Mouse (Mus musculus) thymus, postnatal 36 days (tissue): ENCODE results near the gene Tprkb.
"Not testable (repeated sequence)": the region's sequence is repeated elsewhere in the genome, so short reads cannot be mapped to it uniquely, and the experiment has no call there.

Experiments used
- DNase-seq, 2 experiments: peaks; one replicate each; pipeline ENCODE4 v3.0.0; 2022; ENCODE audit warnings: mixed read lengths in 2 of 2

The Tprkb gene

DNA sequence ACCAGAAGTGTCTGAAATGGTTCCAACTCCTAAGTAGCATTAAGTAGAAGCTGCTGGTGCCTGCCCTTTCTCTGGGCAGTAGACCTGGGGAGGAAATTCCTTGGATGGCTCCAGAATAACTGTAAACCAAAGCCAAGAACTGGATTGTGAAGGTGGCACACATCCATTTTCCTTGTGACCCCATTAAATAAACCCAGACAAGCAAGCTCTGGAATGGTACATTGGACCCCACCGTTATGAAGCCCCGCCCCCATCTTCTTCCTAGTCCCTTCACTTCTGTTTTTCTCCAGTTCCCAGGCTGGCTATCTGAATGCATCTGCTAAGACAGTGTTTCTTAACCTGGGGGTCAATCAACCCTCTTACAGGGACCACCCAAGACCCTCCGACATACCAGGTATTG, at the start of gene Tprkb:
TSS of gene Tprkb (plus strand) at position 279 of the 400 bp plus-strand sequence.
- DNase-seq, result no peak

GRCm38 (mm10) chr6:85862565-85862964, 49.1 kb upstream of the Tprkb start:
- no peak for DNase-seq

GRCm38 (mm10) chr6:85863136-85863535, 48.5 kb upstream of the Tprkb start:
- no peak for DNase-seq

GRCm38 (mm10) chr6:85863840-85864239, 47.8 kb upstream of the Tprkb start:
- DNase-seq, result no peak

DNA sequence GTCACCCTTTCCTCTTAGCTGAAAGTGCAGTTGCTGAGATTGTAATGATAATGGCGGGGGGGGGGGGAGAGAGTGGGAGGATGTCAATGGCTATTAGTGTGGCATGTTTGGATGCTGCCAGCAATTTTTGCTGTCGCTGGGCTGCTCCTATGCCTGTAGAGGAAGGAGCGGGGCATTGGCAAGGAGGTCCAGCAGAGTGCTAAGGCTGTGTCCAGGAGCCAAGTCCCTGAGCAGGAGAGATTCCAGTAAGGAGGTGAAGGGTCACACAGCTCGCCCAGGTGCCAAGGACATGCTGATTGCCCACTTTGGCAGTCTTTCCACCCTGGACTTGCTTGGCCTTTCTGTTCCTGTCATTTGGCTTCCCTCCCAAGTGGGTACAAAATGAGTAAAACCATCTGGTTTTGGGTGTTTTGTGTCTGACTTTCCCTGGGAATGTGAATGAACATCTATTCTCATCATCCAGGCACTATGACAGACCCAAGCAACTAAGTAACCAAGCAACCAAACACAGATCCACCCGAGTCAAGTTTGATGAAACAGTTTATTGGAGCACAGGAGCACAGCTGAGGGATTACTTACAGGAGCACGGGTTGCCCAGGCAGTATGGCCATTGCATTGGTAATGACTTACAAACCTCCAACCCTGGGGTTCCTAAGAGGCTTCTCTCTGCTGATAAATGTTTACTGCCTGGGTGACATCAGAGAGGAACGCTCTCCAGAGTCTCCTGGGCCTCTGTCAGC, 46.6 kb upstream of the Tprkb start:
- DNase-seq, result not testable (repeated sequence)

DNA sequence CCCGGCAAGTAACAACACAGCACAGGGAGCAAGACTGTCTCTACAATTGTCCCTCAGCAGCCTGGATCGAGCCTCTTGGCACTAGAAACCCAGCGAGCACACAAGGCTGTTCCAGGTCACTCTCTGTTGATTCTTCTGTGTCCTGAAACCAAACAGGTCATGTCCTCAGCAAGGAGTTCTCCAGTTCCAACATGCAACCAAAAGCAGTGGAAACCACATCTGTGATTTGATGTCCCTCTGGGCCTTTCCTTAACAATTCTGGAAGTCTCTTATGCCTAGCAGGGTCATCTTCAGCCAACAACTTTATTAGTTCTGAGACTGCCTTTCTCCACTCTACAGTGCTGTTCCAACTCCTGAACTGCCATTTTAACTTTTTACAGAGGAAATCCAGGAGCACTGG, 45.5 kb upstream of the Tprkb start:
- not testable (repeated sequence) for DNase-seq

- not testable (repeated sequence) for DNase-seq
Measured at GRCm38 (mm10) chr6:85866995-85867394, 44.7 kb upstream of the Tprkb start.

DNA sequence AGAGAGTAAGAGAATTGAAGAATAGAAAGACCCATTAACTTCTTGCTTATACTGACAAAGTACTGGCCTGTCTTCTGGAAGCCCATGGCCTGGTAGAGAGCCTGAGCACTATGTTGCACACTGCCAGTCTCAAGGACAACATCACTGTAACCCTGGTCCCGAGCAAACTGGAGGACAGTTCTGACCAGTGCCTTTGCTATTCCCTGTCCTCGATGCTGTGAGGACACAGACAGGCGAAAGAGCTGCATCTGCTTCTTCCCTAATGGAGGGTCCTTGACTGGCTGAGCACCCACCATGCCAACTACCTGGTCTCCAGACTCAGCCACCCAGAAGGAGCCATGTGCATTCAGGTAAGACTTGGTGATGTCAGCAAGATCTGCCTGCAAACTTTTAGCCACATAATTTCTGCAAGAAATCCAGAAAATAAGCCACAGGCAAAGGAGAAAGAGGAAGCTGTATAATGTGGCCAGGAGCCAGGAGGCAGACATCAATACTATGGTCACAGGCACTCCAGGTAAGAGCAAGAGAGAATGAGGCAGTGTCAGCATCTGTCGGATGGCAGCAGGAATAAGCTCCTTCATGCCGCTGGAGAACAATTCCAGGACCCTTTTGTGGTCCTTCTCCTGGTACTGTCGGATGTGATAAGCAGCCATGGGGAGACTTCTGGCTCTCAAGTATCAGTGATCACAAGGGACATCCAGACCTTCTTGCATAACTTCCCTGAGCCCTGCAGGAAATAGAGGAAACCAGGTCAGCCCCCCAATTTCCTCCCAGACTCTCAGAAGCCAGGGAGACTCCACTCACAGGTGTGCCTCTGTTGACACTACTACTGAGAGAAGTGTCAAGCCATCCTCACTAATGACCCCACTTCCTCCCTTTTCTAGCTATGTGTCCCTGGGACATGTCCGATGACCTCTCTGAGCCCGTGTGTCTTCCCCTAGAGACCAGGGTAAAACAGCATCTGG, 43.7 kb upstream of the Tprkb start:
- DNase-seq, result no peak

GRCm38 (mm10) chr6:85869006-85869405, 42.7 kb upstream of the Tprkb start, which contains the start of gene Nat8f2:
Gene Nat8f2, minus strand, starts transcription at chr6:85869158.
- not testable (repeated sequence) for DNase-seq

- DNase-seq, result not testable (repeated sequence)
Measured at GRCm38 (mm10) chr6:85883246-85883645, 28.4 kb upstream of the Tprkb start.

DNA sequence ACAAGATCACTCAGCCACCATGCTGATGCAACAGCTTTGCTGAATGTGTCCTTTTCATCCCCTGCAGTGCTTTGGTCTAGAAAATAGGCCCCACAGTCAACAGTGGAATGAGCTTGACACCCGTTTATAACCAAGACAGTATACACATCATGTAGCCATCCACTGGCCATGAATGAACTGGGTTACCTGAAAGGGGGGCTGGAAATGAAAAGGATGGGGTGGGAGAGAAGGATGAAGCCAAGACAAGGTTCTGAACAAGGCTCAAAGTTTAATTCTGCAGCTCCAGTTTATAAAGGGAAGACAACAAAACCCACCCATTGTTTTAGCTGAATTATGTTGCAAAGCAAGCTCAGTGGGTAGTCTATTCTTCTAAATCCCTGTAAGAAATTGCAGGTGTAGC, 27.4 kb upstream of the Tprkb start:
- no peak for DNase-seq

DNA sequence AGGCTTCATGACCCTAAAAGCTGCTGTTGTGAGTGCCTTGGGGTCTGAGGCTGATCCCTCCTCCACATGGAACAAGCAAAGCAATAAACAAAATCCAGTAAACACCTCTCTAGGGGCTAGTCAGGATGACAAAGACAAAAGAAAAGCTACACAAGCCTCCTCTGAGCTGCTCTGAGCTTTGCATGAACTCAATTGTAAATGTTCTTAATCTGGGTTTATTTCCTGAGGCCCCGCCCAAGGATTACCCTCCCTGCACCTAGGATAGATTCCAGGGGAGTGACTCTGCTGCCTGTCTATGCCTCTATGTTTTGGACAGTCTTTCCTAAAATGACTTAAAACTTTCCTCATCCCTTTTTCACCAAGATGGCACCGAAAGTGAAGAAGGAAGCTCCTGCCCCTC, 22.7 kb upstream of the Tprkb start:
- DNase-seq, result no peak

GRCm38 (mm10) chr6:85895061-85895648, 16.5 kb upstream of the Tprkb start:
- DNase-seq, result peak; percentile 12 to 22

DNA sequence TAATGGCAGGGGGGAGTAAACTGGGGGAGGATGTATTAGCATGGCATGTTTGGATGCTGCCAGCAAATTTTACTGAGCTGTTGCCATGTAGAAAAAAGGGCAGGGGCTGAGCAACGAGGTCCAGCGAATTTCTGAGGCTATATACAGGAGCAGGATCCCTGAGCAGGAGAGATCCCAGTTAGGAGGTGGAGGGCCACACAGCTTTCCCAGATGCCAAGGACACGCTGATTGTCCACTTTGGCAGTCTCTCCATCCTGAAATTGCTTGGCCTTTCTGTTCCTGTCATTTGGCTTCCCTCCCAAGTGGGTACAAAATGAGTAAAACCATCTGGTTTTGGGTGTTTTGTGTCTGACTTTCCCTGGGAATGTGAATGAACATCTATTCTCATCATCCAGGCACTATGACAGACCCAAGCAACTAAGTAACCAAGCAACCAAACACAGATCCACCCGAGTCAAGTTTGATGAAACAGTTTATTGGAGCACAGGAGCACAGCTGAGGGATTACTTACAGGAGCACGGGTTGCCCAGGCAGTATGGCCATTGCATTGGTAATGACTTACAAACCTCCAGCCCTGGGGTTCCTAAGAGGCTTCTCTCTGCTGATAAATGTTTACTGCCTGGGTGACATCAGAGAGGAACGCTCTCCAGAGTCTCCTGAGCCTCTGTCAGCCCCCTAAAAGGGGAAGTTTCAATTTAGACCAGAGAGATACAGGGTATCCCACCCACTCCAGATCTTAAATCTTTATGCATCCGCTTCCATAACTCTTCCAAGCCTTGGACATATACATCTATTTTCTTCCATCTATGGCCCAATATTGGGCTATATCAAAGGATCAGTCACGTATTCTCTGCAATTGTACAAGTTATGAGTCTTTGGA, 12.8 kb upstream of the Tprkb start:
- not testable (repeated sequence) for DNase-seq

DNA sequence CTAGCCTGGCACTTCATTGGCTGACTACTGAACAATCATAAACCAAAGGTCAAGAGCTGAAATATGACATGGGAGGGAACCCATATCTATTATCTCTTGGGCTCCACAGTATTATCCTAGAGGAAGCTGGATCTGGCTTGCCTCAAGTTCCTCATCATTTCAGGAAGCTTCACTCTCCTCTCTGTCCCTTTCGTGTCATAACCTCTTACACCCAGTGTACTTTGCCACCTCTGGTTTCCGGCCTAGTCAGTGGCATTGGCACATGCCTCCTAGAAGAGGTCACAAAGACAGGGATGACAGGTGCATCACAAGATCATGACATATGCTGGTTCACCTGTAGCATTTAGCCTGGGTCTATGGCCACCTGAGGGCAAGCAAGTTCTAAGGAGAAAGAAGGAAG, 9.4 kb upstream of the Tprkb start:
- no peak for DNase-seq

DNA sequence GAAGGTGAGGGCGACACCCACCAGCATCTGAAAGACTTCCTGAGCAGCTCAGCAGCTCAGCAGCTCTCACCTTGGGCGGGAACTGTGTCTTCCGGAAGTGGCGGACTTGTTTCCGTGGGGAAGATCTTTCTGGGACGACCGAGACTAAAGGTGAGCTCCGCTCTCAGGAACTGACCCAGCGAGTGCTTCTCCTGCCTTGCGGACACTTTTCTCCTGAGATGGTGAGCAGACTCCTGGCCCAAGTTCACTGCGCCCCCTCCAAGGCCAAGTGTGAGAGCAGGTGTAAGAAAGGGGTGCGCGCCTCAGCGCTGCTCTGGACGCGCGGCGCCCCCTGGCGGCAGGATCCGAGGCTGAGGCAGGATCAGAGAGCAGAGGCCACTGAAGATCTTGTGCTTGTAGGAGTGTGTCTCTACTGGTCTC, 7.0 kb upstream of the Tprkb start, which contains the start of gene Nat8f4:
TSS of gene Nat8f4 (minus strand) at position 243 of the 420 bp plus-strand sequence.
- DNase-seq, result peak; percentile 83 to 88

DNA sequence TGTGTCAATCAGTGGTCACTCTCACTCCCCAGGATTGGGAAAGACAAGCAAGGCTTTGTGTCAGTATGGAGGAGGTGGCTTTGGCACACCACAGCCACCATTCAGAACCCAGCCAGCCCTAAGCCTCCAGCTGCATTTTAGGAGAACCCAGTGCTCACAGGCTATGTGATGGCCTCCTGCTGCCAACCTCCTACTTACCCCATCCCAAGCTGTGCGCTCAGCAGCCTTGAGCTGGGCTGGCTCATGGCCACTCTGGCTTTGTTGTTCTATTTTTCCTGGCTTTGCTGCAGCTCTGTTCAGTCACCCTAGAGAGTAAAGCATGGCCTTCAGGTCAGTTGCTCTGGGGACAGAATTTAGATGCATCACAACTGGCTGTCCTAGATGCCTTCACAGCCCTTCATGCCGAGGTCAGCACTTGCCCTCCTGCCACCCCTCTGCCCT, 4.7 kb upstream of the Tprkb start:
- DNase-seq, result not testable (repeated sequence)

DNA sequence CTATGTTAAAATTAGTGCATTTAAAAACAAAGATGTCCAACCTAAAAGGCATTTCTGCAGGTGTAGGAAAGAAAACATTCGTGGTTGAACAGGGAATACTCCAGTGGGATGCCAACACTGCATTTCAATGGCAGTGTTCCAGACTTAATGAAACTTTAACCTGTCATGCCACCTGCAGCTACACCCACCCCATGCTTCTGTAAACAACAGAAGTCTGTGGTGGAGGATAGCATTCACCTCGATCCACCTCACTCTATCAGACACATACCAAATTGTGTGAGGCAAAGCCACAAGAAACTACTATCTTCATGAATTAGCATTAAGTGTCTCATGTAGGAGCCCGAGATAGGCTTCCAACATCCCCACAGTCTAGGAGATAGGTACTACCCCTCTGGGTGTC, 3.3 kb upstream of the Tprkb start:
- DNase-seq, result no peak

GRCm38 (mm10) chr6:85909704-85910103, 2.0 kb upstream of the Tprkb start:
- no peak for DNase-seq

DNA sequence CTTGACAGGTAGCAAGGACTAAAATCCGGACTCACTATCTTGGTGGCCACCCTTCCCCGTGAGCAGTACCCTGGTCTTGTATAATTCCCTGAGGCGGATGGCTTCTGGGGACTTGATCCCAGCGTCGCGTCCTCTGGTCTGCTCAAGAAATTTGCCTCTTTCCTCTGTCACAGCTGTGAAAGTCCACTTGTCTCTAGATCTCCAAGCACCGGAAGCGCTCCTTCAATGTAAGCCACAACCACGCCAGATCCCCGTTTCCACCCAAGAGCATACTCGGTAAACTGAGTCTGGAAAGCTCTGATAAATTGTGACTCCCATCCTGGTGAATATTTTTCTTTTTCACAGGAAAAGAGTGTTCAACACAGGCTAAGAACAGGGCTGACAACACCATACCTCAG, 3.5 kb downstream of the Tprkb start:
- DNase-seq, result no peak

DNA sequence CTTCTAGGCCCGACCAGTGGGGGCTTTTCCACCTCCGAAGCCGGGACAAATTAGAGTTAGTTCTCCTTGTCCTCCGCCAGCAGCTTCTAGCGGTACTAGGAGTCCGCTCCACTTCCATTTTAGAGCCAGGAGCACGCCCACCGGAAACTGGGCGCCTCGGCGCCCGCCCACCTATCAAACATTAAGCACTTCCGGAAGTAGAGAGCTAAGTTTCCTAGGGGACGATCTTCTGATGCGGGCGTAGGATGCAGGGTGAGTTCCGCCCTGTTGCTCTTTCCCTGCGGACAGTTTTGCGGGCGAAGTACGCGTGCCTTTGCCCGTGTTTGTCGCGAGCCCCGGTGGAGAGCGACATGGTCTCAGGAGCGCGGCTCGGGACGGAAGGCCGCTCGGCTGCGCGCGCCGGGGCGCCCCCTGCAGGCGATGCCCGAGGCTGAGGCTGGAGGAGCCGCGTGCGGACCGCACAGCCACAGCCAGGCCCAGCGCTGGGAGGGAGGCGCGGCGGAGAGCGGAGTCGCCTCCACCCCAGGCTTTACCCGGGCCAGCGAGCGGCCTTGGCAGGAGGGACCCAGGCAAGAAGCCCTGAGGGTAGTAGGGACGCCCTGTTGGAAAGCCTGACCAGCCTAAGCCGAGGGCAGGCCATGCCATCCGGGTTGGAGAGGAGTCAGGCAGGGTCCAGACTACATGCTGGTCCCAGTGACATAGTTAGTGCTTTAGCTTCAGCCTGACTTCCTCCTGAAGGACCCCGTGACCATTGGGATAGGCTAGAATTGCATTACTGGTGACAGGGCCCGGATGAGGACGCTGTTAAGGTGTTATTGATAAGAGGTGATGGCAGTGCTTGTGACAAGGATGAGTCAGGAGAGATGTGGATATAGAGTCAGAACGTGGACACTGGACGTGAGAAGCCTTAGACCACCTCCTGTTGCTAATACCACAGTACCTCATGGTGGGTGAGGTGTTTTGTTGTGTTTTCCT, 4.2 kb downstream of the Tprkb start, which contains the start of gene Nat8f1:
TSS of gene Nat8f1 (minus strand) at position 149 of the 975 bp plus-strand sequence.
- DNase-seq, result peak; percentile 84 to 86
